Mouse (Mus musculus): ENCODE measurements around the gene Clec1a. TPM values are rescaled to one million over a fixed set of nuclear protein-coding genes. Genes with fewer than 3 reads are reported as not detected.

Gene Clec1a
- polyA plus RNA-seq, 3 experiments from 2014 or later = not detected

- ATAC-seq = no peak
These were observed 48.4 kb downstream of the Clec1a start for GRCm38 (mm10) chr6:129403391-129403790.

- no peak for ATAC-seq
These were observed 49.4 kb downstream of the Clec1a start for GRCm38 (mm10) chr6:129402404-129402803.

- no peak for ATAC-seq
These were observed 51.9 kb downstream of the Clec1a start for GRCm38 (mm10) chr6:129399945-129400344.

- no peak for ATAC-seq
These were observed 54.8 kb downstream of the Clec1a start, which contains the start of gene Clec1b for GRCm38 (mm10) chr6:129396997-129397396. TSS of gene Clec1b (plus strand) at chr6:129397297.

- no peak for ATAC-seq
These were observed 58.1 kb downstream of the Clec1a start for GRCm38 (mm10) chr6:129393732-129394131.

GRCm38 (mm10) chr6:129393087-129393720, 58.6 kb downstream of the Clec1a start:
- ATAC-seq = no peak

GRCm38 (mm10) chr6:129385774-129386173, 66.0 kb downstream of the Clec1a start, which contains the start of gene Clec12b:
TSS of gene Clec12b (minus strand) at chr6:129385874.
- no peak for ATAC-seq

GRCm38 (mm10) chr6:129385000-129385399, 66.8 kb downstream of the Clec1a start:
- ATAC-seq = no peak

GRCm38 (mm10) chr6:129383466-129383865, 68.3 kb downstream of the Clec1a start:
- ATAC-seq = no peak

- no peak for ATAC-seq
These were observed 70.1 kb downstream of the Clec1a start for GRCm38 (mm10) chr6:129381736-129382135.

- ATAC-seq = no peak
These were observed 71.3 kb downstream of the Clec1a start for GRCm38 (mm10) chr6:129380454-129380853.

GRCm38 (mm10) chr6:129374937-129375471, 76.8 kb downstream of the Clec1a start:
- no peak for ATAC-seq

Other genes starting within 250 kb of the Clec1a start
- 100 to 1,000 TPM; 152 to 264 (median 175) TPM for gene Cd69, start 176.6 kb downstream of the Clec1a start, polyA plus RNA-seq (2017; shearing (Covaris generic))
- gene 4922502D21Rik, start 120.2 kb downstream of the Clec1a start, polyA plus RNA-seq (2017; shearing (Covaris generic)) = not detected
- 1 to 10 TPM in 1 of 3 experiments, not detected in 2; 2.0 TPM for gene Clec12a, start 109.3 kb downstream of the Clec1a start, polyA plus RNA-seq (2017; shearing (Covaris generic))
- not detected for gene Clec12b, start 66.1 kb downstream of the Clec1a start, polyA plus RNA-seq (2017; shearing (Covaris generic))
- under 1 TPM in 1 of 3 experiments, not detected in 2; 0.26 TPM for gene Clec1b, start 54.7 kb downstream of the Clec1a start, polyA plus RNA-seq (2017; shearing (Covaris generic))
- gene Clec9a, start 43.1 kb downstream of the Clec1a start, polyA plus RNA-seq (2017; shearing (Covaris generic)) = not detected
- under 1 TPM in 1 of 3 experiments, not detected in 2; 0.25 TPM for gene Olr1, start 55.2 kb upstream of the Clec1a start, polyA plus RNA-seq (2017; shearing (Covaris generic))
- gene Tmem52b, start 60.6 kb upstream of the Clec1a start, polyA plus RNA-seq (2017; shearing (Covaris generic)) = not detected
- gene Gabarapl1, start 81.2 kb upstream of the Clec1a start, polyA plus RNA-seq (2017; shearing (Covaris generic)) = 10 to 100 TPM in 1 of 3 experiments, 1 to 10 TPM in 2; 8.0 to 10.5 (median 8.1) TPM
- gene Klre1, start 125.9 kb upstream of the Clec1a start, polyA plus RNA-seq (2017; shearing (Covaris generic)) = under 1 TPM in 1 of 3 experiments, not detected in 2; 0.23 TPM
- gene Klrd1, start 139.8 kb upstream of the Clec1a start, polyA plus RNA-seq (2017; shearing (Covaris generic)) = 1 to 10 TPM in 1 of 3 experiments, under 1 TPM in 1, not detected in 1; 0.66 to 7.8 TPM
- 1 to 10 TPM in 1 of 3 experiments, under 1 TPM in 1, not detected in 1; 0.71 to 3.1 TPM for gene Klrk1, start 171.9 kb upstream of the Clec1a start, polyA plus RNA-seq (2017; shearing (Covaris generic))
- gene Klrc3, start 191.3 kb upstream of the Clec1a start, polyA plus RNA-seq (2017; shearing (Covaris generic)) = not detected
- gene Klrc2, start 208.7 kb upstream of the Clec1a start, polyA plus RNA-seq (2017; shearing (Covaris generic)) = under 1 TPM in 1 of 3 experiments, not detected in 2; 0.39 TPM
- gene Klrc1, start 227.0 kb upstream of the Clec1a start, polyA plus RNA-seq (2017; shearing (Covaris generic)) = 1 to 10 TPM in 1 of 3 experiments, not detected in 2; 4.8 TPM

All from inflammation-experienced regulatory T-cells, adult 6 months (primary cell).